Mouse (Mus musculus): ENCODE results near the gene Dst. TPM values are rescaled to one million over a fixed set of nuclear protein-coding genes. Genes with fewer than 3 reads are reported as not detected.

The Dst gene
- total and polyA plus RNA-seq, 3 experiments, result 0.08 to 0.60 TPM; not detected in 1

DNA sequence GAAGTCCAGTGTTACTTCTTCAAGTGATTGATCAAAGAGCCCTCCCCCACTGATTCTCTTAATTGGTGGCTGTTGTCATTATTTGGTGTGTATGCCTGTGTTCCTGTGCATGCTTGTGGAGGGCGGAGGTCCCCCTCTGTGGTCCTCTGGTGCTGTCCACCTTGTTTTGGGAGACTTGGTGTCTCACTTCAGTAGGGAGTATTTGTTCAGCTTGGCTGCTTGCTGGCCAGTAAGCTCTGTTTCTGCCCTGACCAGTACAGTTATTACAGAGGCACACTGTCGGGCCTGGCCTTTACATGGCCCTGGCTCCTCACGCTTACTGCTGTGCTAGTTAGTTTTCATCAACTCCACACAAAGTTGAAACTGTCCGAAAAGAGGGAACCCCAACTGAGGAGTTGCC is 109.3 kb downstream of the Dst start:
- no peaks in the 10 kb centered on the region for H3K79me2 ChIP-seq (ENCODE audit: control insufficient read depth, insufficient read depth, low read length, poor library complexity)

DNA sequence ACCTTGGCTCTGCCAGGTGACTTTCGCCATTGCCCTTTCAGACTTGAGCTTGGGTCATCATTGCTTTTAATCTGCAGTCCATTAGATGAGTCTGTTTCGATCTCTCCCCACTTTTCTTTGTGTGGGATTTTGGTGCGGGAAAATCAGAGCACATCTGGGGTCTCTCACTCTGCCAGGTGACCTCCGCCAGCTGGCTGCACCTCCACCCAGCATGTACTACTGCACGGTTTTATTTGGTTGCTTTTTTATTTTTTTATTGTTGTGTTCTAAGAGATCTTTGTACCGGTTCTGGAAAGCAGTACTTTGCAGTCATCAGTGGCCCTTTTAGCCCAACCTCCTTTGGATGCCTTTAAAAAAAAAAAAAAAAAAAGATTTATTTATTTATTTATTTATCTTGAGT is 112.6 kb downstream of the Dst start:
- DNase-seq (ENCODE audit: low read depth, low spot score), result no peak
- Histone ChIP-seq H3K79me2 (ENCODE audit: control insufficient read depth, insufficient read depth, low read length, poor library complexity) (no peaks in the 10 kb centered on the region), H3K27ac (ENCODE audit: control insufficient read depth, low read depth, low read length) (no peak overlapping the region), H3K27me3 (ENCODE audit: control insufficient read depth in 1 of 2, insufficient read depth in 2 of 2, low read length in 2 of 2) (no peaks in the 10 kb centered on the region), H3K4me3 (ENCODE audit: control insufficient read depth in 1 of 2, insufficient read depth in 1 of 2, low read depth in 2 of 2, low read length in 2 of 2) (no peak overlapping the region), H3K36me3 (ENCODE audit: control insufficient read depth in 1 of 2, insufficient read depth in 2 of 2, low read length in 2 of 2) (no peaks in the 10 kb centered on the region), H3K4me1 (ENCODE audit: control insufficient read depth in 1 of 2, insufficient read depth in 2 of 2, low read length in 2 of 2) (no peaks in the 10 kb centered on the region), H3K9ac (ENCODE audit: control insufficient read depth, low read depth, low read length, poor library complexity, severe bottlenecking) (no peak overlapping the region), H3K9me3 (replicated peaks; ENCODE audit: insufficient read depth, low read length) (no peaks in the 10 kb centered on the region)
- TF ChIP-seq KAT2A (conservative IDR thresholded peaks at IDR 0.05; ENCODE audit: low read depth, low read length), result no peak
- no peak for TF ChIP-seq POLR2AphosphoS5 (IDR thresholded peaks at IDR 0.05; ENCODE audit: borderline replicate concordance, low read depth, low read length)
- TF ChIP-seq NELFE (IDR thresholded peaks at IDR 0.05; ENCODE audit: low read depth, low read length), result no peak
- TF ChIP-seq RCOR1 (IDR thresholded peaks at IDR 0.05; ENCODE audit: low read depth, low read length), result no peak
- TF ChIP-seq ETS1 (IDR thresholded peaks at IDR 0.05; ENCODE audit: low read depth, low read length), result no peak
- no peak for TF ChIP-seq ZKSCAN1 (IDR thresholded peaks at IDR 0.05; ENCODE audit: low read depth, low read length)
- TF ChIP-seq MEF2A (IDR thresholded peaks at IDR 0.05; ENCODE audit: extremely low read depth, insufficient replicate concordance, low read depth, low read length, poor library complexity, severe bottlenecking), result no peak
- no peak for TF ChIP-seq ELF1 (IDR thresholded peaks at IDR 0.05; ENCODE audit: low read depth, low read length)
- TF ChIP-seq UBTF (IDR thresholded peaks at IDR 0.05; ENCODE audit: borderline replicate concordance, insufficient read depth, low read depth, low read length), result no peak
- no peak for TF ChIP-seq MXI1 (IDR thresholded peaks at IDR 0.05; ENCODE audit: low read depth, low read length)

More for the DNA sequence above, 109.3 kb downstream of the Dst start:
- no peak for TF ChIP-seq ZMIZ1 (IDR thresholded peaks at IDR 0.05; ENCODE audit: low read depth, low read length)
- TF ChIP-seq ZC3H11A (IDR thresholded peaks at IDR 0.05; ENCODE audit: low read depth, low read length), result no peak
- TF ChIP-seq RCOR1 (IDR thresholded peaks at IDR 0.05; ENCODE audit: low read depth, low read length), result no peak
- TF ChIP-seq SIN3A (IDR thresholded peaks at IDR 0.05; ENCODE audit: low read length), result no peak
- no peak for TF ChIP-seq MEF2A (IDR thresholded peaks at IDR 0.05; ENCODE audit: extremely low read depth, insufficient replicate concordance, low read depth, low read length, poor library complexity, severe bottlenecking)
- Histone ChIP-seq H3K9ac (ENCODE audit: control insufficient read depth, low read depth, low read length, poor library complexity, severe bottlenecking) (no peak overlapping the region), H3K27ac (ENCODE audit: control insufficient read depth, low read depth, low read length) (no peak overlapping the region), H3K27me3 (ENCODE audit: control insufficient read depth in 1 of 2, insufficient read depth in 2 of 2, low read length in 2 of 2) (no peaks in the 10 kb centered on the region), H3K4me3 (ENCODE audit: control insufficient read depth in 1 of 2, insufficient read depth in 1 of 2, low read depth in 2 of 2, low read length in 2 of 2) (no peak overlapping the region), H3K9me3 (replicated peaks; ENCODE audit: insufficient read depth, low read length) (no peaks in the 10 kb centered on the region), H3K36me3 (ENCODE audit: control insufficient read depth in 1 of 2, insufficient read depth in 2 of 2, low read length in 2 of 2) (no peaks in the 10 kb centered on the region), H3K4me1 (ENCODE audit: control insufficient read depth in 1 of 2, insufficient read depth in 2 of 2, low read length in 2 of 2) (no peaks in the 10 kb centered on the region)
- no peak for DNase-seq (ENCODE audit: low read depth, low spot score)

DNA sequence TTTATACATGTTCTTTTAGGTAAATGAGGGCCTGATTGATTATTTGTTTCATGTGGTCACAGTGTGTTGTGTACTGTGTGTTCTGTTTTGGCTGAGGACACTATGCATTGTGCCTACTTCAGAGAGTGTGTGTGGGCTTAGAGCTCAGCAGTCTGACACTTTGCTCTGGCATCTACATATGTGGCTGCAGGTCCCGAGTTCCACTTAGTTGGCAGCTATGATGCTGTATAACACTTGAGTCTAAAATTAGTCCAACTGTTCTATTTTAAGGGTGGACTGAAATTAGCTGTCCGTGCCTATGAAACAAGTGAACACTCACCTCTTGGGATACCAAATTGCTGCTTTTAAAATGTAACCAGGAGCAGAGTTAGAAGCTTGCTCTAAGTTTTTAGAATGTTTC is 113.5 kb downstream of the Dst start:
- no peaks in the 10 kb centered on the region for H3K4me1 ChIP-seq (ENCODE audit: control insufficient read depth in 1 of 2, insufficient read depth in 2 of 2, low read length in 2 of 2)
- H3K79me2 ChIP-seq (ENCODE audit: control insufficient read depth, insufficient read depth, low read length, poor library complexity), result no peaks in the 10 kb centered on the region
- no peak overlapping the region for H3K4me3 ChIP-seq (ENCODE audit: control insufficient read depth in 1 of 2, insufficient read depth in 1 of 2, low read depth in 2 of 2, low read length in 2 of 2)
- DNase-seq (ENCODE audit: low read depth, low spot score), result no peak
- no peaks in the 10 kb centered on the region for H3K27me3 ChIP-seq (ENCODE audit: control insufficient read depth in 1 of 2, insufficient read depth in 2 of 2, low read length in 2 of 2)
- no peak for TF ChIP-seq HCFC1 (IDR thresholded peaks at IDR 0.05; ENCODE audit: low read depth, low read length)
- TF ChIP-seq MAZ (IDR thresholded peaks at IDR 0.05; ENCODE audit: low read depth, low read length), result no peak
- TF ChIP-seq SMC3 (IDR thresholded peaks at IDR 0.05; ENCODE audit: low read depth, low read length), result no peak
- no peak for TF ChIP-seq SIN3A (IDR thresholded peaks at IDR 0.05; ENCODE audit: low read length)
- no peak for TF ChIP-seq E2F4 (IDR thresholded peaks at IDR 0.05; ENCODE audit: borderline replicate concordance, low read depth, low read length)
- TF ChIP-seq USF2 (IDR thresholded peaks at IDR 0.05; ENCODE audit: borderline replicate concordance in 1 of 2, insufficient read depth in 1 of 2, low read depth in 1 of 2, low read length in 2 of 2), result no peak
- TF ChIP-seq MAFK (IDR thresholded peaks at IDR 0.05; ENCODE audit: borderline replicate concordance, low read depth, low read length), result no peak
- no peak for TF ChIP-seq RCOR1 (IDR thresholded peaks at IDR 0.05; ENCODE audit: low read depth, low read length)
- no peak for TF ChIP-seq NELFE (IDR thresholded peaks at IDR 0.05; ENCODE audit: low read depth, low read length)
- TF ChIP-seq MAX (IDR thresholded peaks at IDR 0.05; ENCODE audit: low read length), result no peak
- no peak for TF ChIP-seq NRF1 (IDR thresholded peaks at IDR 0.05; ENCODE audit: insufficient read depth, low read depth, low read length, poor library complexity, severe bottlenecking)
- TF ChIP-seq MEF2A (IDR thresholded peaks at IDR 0.05; ENCODE audit: extremely low read depth, insufficient replicate concordance, low read depth, low read length, poor library complexity, severe bottlenecking), result no peak
- no peaks in the 10 kb centered on the region for H3K9me3 ChIP-seq (replicated peaks; ENCODE audit: insufficient read depth, low read length)
- H3K36me3 ChIP-seq (ENCODE audit: control insufficient read depth in 1 of 2, insufficient read depth in 2 of 2, low read length in 2 of 2), result no peaks in the 10 kb centered on the region
- no peak overlapping the region for H3K27ac ChIP-seq (ENCODE audit: control insufficient read depth, low read depth, low read length)
- H3K9ac ChIP-seq (ENCODE audit: control insufficient read depth, low read depth, low read length, poor library complexity, severe bottlenecking), result no peak overlapping the region

Data from MEL (cell line).